Mouse (Mus musculus): ENCODE results near the gene Zwilch.
"Not testable (repeated sequence)": the region's sequence is repeated elsewhere in the genome, so short reads cannot be mapped to it uniquely, and the experiment has no call there.

The Zwilch gene

GRCm38 (mm10) chr9:64178974-64179646, 6.2 kb upstream of the Zwilch start, which contains the start of gene Snapc5:
Snapc5 (plus strand) TSS chr9:64179274.
- DNase-seq (ENCODE audit: low spot score) = peak; percentile 93

GRCm38 (mm10) chr9:64178610-64178973, 5.7 kb upstream of the Zwilch start:
- DNase-seq (ENCODE audit: low spot score) = peak; percentile 20

- no peak for DNase-seq (ENCODE audit: low spot score)
These were observed 2.5 kb upstream of the Zwilch start for GRCm38 (mm10) chr9:64175378-64175777.

GRCm38 (mm10) chr9:64174766-64175165, 1.9 kb upstream of the Zwilch start:
- no peak for DNase-seq (ENCODE audit: low spot score)

GRCm38 (mm10) chr9:64174341-64174740, 1.4 kb upstream of the Zwilch start:
- no peak for DNase-seq (ENCODE audit: low spot score)

- DNase-seq (ENCODE audit: low spot score) = no peak
These were observed 839 bp upstream of the Zwilch start for GRCm38 (mm10) chr9:64173666-64174220.

GRCm38 (mm10) chr9:64172145-64172815, 624 bp downstream of the Zwilch start:
- DNase-seq (ENCODE audit: low spot score) = no peak

- DNase-seq (ENCODE audit: low spot score) = not testable (repeated sequence)
These were observed 2.9 kb downstream of the Zwilch start for GRCm38 (mm10) chr9:64169967-64170366.

GRCm38 (mm10) chr9:64160471-64160870, 12.4 kb downstream of the Zwilch start:
- DNase-seq (ENCODE audit: low spot score) = no peak

GRCm38 (mm10) chr9:64156641-64157040, 16.3 kb downstream of the Zwilch start:
- DNase-seq (ENCODE audit: low spot score) = no peak

- DNase-seq (ENCODE audit: low spot score) = no peak
These were observed 33.0 kb downstream of the Zwilch start for GRCm38 (mm10) chr9:64139879-64140278.

GRCm38 (mm10) chr9:64138896-64139295, 34.0 kb downstream of the Zwilch start:
- peak; percentile 68 for DNase-seq (ENCODE audit: low spot score)

GRCm38 (mm10) chr9:64131623-64132022, 41.3 kb downstream of the Zwilch start:
- no peak for DNase-seq (ENCODE audit: low spot score)

- no peak for DNase-seq (ENCODE audit: low spot score)
These were observed 46.8 kb downstream of the Zwilch start for GRCm38 (mm10) chr9:64126121-64126520.

- no peak for DNase-seq (ENCODE audit: low spot score)
These were observed 47.6 kb downstream of the Zwilch start for GRCm38 (mm10) chr9:64125307-64125706.

GRCm38 (mm10) chr9:64124846-64125245, 48.1 kb downstream of the Zwilch start:
- not testable (repeated sequence) for DNase-seq (ENCODE audit: low spot score)

GRCm38 (mm10) chr9:64122601-64123000, 50.3 kb downstream of the Zwilch start:
- DNase-seq (ENCODE audit: low spot score) = no peak

GRCm38 (mm10) chr9:64120584-64121277, 52.2 kb downstream of the Zwilch start:
- DNase-seq (ENCODE audit: low spot score) = no peak

- DNase-seq (ENCODE audit: low spot score) = peak; percentile 31
These were observed 53.0 kb downstream of the Zwilch start for GRCm38 (mm10) chr9:64119898-64120297.

- DNase-seq (ENCODE audit: low spot score) = no peak
These were observed 56.0 kb downstream of the Zwilch start, which contains the start of gene Lctl for GRCm38 (mm10) chr9:64116876-64117275. Lctl (plus strand) TSS chr9:64117147.

GRCm38 (mm10) chr9:64115756-64116155, 57.1 kb downstream of the Zwilch start:
- no peak for DNase-seq (ENCODE audit: low spot score)

- DNase-seq (ENCODE audit: low spot score) = no peak
These were observed 58.3 kb downstream of the Zwilch start for GRCm38 (mm10) chr9:64114646-64115045.

- no peak for DNase-seq (ENCODE audit: low spot score)
These were observed 62.4 kb downstream of the Zwilch start for GRCm38 (mm10) chr9:64110502-64110901.
